Mouse (Mus musculus) cerebellum, adult 11 months (tissue): ENCODE data around the gene Fry.
A peak's percentile ranks its signal among the peaks of the same experiment; 100 is the strongest.

Experiments
- DNase-seq: peaks from one replicate; pipeline ENCODE4 v3.0.0; 2022

Gene Fry

DNA sequence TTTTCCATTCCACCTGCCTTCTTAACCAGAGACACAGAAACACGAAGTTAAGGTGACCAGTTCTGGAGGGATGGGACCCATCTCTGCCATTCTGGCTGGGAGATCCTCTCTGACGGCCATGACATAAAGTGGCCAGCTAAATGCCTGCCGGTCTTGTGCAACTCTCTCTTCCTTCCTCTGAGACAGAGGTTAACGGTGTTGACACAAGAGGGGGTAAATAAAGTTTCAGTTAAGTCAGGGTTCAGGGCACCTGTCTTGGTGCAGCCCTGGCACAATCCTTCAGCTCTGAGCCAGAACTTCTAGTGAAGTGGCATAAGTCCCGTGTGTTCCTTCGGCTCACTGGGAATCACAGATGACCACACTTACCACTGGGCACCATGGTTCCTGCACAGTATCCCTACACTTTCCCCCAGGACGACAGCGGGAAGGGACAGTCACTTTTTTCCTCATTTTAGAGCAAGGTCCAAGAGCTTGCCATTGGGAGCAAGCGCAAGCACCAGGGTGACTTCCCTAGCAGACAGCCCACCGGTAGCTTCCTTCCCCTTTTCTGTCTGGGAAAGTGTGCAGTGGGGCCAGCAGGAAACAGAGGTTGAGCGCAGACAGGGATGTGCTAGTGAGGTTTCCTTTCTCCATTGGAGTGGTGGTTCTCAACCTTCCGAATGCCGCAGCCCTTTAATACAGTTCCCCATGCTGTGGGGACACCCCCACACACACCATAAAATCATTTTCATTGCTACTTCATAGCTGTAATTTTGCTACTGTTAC, 58.0 kb downstream of the Fry start:
- DNase-seq, result no peak

GRCm38 (mm10) chr5:150177757-150178156, 59.3 kb downstream of the Fry start:
- DNase-seq, result no peak

GRCm38 (mm10) chr5:150178194-150178801, 59.9 kb downstream of the Fry start:
- DNase-seq, result no peak

- DNase-seq, result no peak
These were observed 62.7 kb downstream of the Fry start for GRCm38 (mm10) chr5:150180985-150181607.

- no peak for DNase-seq
These were observed 66.5 kb downstream of the Fry start for GRCm38 (mm10) chr5:150184959-150185358.

DNA sequence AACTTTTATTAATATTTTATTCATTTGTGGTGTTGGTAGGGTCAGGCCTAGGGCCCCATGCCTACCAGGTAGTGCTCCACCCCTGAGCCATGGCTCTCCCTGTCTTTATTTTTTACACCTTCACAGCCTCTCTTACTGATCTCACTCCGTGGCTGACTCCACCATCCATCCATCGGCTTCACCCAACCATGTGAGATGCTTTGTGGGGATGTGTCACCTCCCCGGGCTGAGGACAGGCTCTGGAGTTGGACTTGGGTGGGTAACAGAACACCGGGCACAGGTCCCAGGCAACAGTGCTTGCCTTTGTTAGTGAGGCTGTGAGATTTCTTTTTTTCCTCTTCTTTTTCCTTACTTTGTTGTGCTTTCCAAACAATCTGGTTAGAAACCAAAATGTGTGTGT, 67.7 kb downstream of the Fry start:
- no peak for DNase-seq

- DNase-seq, result no peak
These were observed 68.2 kb downstream of the Fry start for GRCm38 (mm10) chr5:150186676-150187075.

GRCm38 (mm10) chr5:150188031-150188430, 69.6 kb downstream of the Fry start:
- no peak for DNase-seq

GRCm38 (mm10) chr5:150190454-150191358, 72.3 kb downstream of the Fry start:
- no peak for DNase-seq

DNA sequence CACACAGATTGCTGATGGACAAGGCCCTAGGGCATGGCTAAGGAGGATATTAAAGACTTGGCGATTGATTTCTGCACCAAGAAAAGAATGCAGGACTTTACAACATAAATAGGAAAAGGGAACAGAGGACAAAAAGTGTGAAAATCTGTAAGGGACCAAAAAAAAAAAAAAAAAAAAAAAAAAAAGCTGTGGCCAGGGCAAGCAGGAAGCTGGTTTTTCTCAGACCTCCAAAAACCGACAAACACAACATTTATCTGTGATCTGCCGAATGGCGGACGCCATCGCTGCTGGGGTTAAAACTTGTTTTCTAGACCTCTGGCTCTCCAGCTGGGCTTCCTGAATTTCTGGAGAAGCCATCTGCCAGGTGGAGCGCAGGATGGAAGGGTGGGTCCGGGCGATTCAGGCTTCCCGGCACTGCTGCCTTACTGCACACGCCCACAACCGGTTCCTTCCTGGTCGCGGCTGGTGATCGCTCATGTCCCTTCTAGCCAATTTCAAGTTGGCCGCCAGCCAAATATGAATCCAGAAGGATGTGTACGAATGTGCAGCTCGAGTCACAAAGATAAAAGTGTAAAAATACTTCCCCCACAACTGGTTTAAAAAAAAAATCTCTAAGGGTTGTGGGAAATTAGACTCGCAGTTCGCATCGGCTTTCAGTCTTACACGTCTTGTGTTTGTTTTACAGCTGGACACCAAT, 77.2 kb downstream of the Fry start:
- DNase-seq, result peak; percentile 44

- no peak for DNase-seq
These were observed 77.8 kb downstream of the Fry start for GRCm38 (mm10) chr5:150196211-150196585.

DNA sequence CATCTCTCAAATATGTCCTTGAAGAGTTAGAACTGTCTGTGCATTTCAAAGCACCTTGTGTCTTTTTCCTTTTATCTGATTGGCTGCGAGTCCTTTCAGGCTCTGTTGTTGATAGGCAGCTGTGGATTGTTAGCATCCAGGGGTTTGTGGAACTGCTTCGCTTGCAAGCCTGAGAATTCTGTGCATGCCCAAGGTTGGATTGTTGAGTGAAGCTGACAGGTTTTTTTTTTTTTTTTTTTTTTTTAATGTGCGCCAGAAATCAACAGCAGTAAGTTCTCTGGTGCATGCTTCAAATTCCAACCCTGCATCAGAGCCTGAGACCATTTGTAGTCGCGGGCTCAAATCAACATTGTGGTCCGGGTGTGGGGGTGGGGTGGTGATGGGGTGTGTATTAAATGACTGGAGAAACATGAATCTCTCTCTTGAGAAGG, 78.5 kb downstream of the Fry start:
- DNase-seq, result no peak

DNA sequence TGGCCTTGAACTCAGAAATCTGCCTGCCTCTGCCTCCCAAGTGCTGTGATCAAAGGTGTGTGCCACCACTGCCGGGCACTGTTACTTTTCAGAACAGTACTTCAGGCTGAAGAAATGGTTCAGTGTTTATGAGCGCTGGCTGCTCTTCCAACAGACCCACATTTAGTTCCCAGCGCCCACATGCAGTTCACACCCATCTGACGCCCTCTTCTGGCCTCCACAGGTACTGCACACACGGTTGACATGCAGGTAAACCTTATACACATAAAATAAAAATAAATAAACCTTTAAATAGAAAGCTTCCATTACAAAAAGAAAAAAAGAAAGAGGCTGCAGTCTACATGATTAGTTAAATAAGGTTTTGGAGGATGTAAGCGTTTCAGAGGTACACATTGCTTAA, 88.3 kb downstream of the Fry start:
- no peak for DNase-seq

DNA sequence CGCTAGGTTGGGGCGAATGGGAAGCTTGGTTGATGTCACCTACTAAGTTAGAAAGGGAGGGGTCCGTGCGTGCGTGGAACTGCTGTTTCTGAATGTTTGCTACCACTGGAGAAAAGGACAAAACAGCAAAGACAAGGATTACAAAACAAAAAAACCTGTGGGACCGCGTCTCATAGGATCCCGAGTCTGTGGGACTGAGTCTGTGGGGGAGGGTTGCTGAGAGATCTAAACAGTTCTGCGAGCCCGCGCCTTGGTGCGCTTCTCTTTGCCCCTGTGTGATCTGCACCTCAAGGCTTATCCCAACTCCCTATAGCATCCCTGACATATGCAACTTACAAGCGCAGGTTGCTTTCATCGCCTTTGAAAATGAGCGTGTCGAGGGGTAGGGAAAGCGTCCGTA, 89.2 kb downstream of the Fry start:
- no peak for DNase-seq

DNA sequence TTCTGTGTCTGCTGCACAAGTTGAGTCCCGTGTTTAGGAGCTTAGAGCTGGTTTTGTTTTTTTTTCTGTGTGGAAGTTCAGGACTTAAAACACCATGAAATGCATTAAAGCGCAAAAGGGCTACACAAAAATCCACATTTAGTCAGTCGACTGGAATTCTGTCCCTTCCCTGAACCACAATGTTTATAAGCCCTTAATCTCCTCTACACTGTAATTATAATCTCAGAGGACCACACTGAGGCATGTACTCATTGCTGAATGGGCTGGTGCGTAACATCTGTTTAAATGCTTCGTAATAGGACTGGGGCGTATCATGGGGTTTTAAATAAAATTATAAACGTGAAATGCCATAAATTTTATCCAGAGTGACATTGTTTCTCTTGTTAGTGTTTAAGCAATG, 89.6 kb downstream of the Fry start:
- no peak for DNase-seq

- no peak for DNase-seq
These were observed 95.6 kb downstream of the Fry start for GRCm38 (mm10) chr5:150214081-150214480.

- no peak for DNase-seq
These were observed 97.6 kb downstream of the Fry start for GRCm38 (mm10) chr5:150216066-150216465.

- DNase-seq, result no peak
These were observed 101.0 kb downstream of the Fry start for GRCm38 (mm10) chr5:150219457-150219856.

DNA sequence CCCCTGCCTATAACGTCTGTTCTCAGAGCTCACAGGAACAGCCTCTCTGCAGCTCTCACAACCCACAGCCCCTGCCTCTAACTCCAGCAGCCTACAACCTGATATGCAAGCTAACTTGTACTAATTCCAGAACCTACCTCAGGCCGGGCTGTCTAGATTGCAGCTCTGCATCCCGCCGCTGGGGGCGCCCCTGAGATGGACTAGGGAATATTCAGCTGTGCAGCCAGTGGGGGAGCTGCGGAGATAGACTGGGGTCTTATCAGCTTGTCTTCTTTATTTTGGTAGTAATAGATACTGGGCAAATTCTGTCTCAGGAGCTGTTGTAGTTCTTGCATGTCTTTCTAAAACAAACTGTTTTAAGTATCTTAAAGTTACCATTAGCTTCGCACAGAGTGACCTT, 101.9 kb downstream of the Fry start:
- no peak for DNase-seq

DNA sequence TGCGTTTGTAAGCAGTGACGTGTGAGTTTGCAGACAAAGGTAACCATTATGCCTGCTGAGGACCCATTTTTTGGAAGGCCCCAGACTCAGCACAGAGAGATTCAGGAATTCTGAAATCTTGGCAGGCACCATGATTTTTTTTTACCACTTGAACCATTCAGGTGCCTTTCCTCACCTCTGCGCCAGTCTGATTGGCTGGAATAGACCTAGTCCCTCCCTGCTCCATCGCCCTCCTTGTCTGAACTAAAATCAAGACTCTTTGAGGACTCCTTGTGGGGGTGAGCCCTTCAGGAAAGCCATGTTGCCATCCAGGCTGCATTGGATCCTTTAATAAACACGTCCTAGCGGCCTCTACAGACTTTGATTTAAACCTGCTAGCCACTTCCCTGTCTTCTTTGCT, 103.4 kb downstream of the Fry start:
- no peak for DNase-seq

- no peak for DNase-seq
These were observed 105.2 kb downstream of the Fry start for GRCm38 (mm10) chr5:150223546-150224239.

DNA sequence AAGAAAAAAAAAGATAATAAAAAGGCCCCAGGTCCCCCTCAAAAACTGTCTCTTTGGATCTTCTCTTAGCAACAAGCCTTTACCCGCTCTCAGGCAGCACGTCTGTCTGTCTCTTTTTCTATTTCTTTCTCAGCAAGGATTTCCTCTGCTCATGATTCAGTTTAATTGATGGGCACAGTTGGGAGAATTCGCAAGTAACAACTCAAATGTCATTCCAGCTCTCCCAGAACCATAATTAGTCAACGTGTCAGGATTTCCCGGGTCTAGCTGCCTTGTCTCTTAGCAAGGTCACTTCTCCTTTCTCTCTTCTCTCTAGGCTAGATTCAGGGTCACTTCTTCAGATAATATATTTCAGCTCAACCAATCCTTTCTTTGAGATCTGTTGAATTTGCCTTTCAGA, 110.6 kb downstream of the Fry start:
- DNase-seq, result no peak
